Mouse (Mus musculus): ENCODE results near the gene Hist4h4. TPM values are rescaled to one million over a fixed set of nuclear protein-coding genes. Genes with fewer than 3 reads are reported as not detected.

Gene Hist4h4
- polyA plus RNA-seq, 1 experiment from 2014 or later = 0.40 TPM

DNA sequence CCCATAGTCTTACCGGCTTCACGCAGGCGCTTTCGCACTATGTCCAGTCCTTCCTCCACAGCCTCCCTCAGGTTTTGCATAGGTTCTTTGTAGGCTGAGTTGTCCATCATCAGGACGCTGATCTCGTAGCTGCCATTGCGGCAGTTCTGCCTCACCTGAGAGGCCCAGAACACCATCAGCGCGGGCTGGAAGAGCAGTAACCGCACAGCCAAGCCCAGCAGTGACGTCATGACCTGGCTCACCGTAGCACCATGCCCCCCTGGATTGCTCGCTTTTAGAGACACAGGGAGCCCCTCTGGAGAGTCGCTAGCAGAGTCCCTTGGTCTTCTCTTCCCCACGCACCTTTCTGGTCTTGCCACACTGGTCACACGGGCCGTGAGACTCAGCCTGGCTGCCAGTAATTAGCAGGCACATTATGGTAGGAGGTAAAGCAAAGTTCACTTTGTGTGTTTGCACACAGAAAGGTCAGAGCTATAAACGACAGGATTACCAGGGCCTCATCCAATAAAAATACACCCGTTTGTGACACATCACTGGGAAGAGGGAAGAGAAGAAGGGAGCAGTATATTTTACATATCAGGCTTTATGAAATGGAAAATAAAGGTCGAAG, 22.7 kb downstream of the Hist4h4 start, which contains the start of gene Gucy2c:
Gene Gucy2c (minus strand): TSS at position 389 of the 610 bp plus-strand sequence.
- Histone ChIP-seq H3K27me3 (replicated peaks; ENCODE audit: control insufficient read depth, insufficient read depth, low read length) (no peaks in the 10 kb centered on the region), H3K9ac (ENCODE audit: low read depth, low read length) (peak within 1 kb of the TSS; percentile 69)

DNA sequence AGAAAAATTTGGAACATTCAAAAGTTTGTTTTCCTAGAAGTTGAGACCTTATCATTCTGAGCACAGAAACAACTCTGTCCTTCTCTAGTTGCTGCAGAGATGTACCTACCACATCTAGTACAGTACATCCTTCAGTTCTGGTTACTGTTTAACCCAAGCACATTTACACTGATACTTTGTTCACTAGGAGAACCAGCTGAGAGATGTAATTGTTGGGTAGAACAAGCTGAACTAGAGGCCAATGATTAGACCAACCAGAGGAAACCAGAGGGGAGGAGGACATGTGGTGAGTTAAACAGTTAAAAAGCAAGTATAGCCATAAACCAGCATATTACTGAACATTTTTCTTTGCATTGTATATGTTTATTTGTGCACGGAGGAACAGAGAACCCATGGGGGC, 27.8 kb downstream of the Hist4h4 start:
- Histone ChIP-seq H3K4me1 (ENCODE audit: control insufficient read depth, insufficient read depth, low read length) (0 out of 2 replicates have a peak, but pooled peaks cover 8% of the 10 kb centered on the region), H3K9ac (ENCODE audit: low read depth, low read length) (no peak overlapping the region), H3K9me3 (ENCODE audit: control insufficient read depth, low read length) (no peaks in the 10 kb centered on the region), H3K36me3 (ENCODE audit: control insufficient read depth, insufficient read depth, low read length) (no peaks in the 10 kb centered on the region), H3K27me3 (replicated peaks; ENCODE audit: control insufficient read depth, insufficient read depth, low read length) (no peaks in the 10 kb centered on the region), H3K4me3 (ENCODE audit: low read length) (no peak overlapping the region), H3K4me2 (ENCODE audit: low read depth, low read length) (no peak overlapping the region), H3K27ac (ENCODE audit: low read length) (no peak overlapping the region)
- ATAC-seq = peak; percentile 71
- WGBS = 41% methylated on average over 1 of the region's 1 CpGs

More for the DNA sequence above, 22.7 kb downstream of the Hist4h4 start, which contains the start of gene Gucy2c:
- H3K9me3 ChIP-seq (ENCODE audit: control insufficient read depth, low read length) = no peaks in the 10 kb centered on the region
- H3K27ac ChIP-seq (ENCODE audit: low read length) = peak within 1 kb of the TSS; percentile 94
- peak; percentile 93 for ATAC-seq
- WGBS = 52% methylated on average over 20 of the region's 20 CpGs
- peak within 1 kb of the TSS; percentile 44 for H3K4me2 ChIP-seq (ENCODE audit: low read depth, low read length)
- no peaks in the 10 kb centered on the region for H3K36me3 ChIP-seq (ENCODE audit: control insufficient read depth, insufficient read depth, low read length)
- peak within 1 kb of the TSS; percentile 54 for H3K4me3 ChIP-seq (ENCODE audit: low read length)
- 0 out of 2 replicates have a peak, but pooled peaks cover 4% of the 10 kb centered on the region for H3K4me1 ChIP-seq (ENCODE audit: control insufficient read depth, insufficient read depth, low read length)

DNA sequence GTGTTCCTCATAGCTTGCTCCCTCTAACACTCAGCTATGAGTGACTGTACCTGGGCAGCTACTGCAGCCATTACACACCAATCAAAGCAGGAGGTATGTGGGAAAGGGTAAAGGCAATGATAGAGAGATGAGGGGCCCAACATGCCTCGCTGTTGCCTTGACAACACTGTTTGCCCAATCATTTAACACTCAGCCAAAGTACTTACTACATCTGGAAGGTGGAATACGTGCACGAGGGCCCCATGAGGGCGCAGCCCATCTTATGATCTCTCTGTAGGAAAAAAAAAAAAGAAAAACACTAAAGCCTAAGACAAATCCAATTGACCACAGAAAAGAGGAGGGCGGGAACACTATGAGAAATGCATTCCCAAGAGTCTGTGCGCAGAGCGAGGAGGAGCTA, 34.4 kb downstream of the Hist4h4 start:
- Histone ChIP-seq H3K4me2 (ENCODE audit: low read depth, low read length) (no peak overlapping the region), H3K27ac (ENCODE audit: low read length) (no peak overlapping the region), H3K9ac (ENCODE audit: low read depth, low read length) (no peak overlapping the region), H3K36me3 (ENCODE audit: control insufficient read depth, insufficient read depth, low read length) (0 out of 2 replicates have a peak, but pooled peaks cover 2% of the 10 kb centered on the region), H3K4me1 (ENCODE audit: control insufficient read depth, insufficient read depth, low read length) (peaks cover 5% of the 10 kb centered on the region; the same call in 1 of the 2 replicates), H3K4me3 (ENCODE audit: low read length) (no peak overlapping the region), H3K9me3 (ENCODE audit: control insufficient read depth, low read length) (no peaks in the 10 kb centered on the region), H3K27me3 (replicated peaks; ENCODE audit: control insufficient read depth, insufficient read depth, low read length) (no peaks in the 10 kb centered on the region)
- WGBS = 70% methylated on average over 7 of the region's 7 CpGs
- peak; percentile 93 for ATAC-seq

DNA sequence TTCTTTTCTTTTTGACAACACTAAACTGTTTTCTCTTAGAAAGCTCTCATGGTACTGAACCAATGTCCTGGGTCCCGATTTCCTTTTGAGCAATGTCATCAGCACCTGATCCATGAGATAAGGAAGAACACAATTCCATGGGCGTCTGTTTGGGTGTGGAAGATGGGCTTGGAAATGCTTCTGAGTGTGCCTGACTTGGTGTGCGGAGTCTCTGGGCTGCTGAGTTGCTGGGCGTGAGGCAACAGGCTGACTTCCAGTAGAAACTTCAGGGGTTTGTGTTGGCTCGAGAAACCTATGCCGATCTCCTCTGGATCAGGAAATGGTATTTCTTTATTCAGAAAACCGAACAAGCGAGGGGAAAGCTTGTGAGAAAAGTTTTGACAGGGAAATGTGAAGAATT, 35.1 kb downstream of the Hist4h4 start:
- no peak overlapping the region for H3K4me2 ChIP-seq (ENCODE audit: low read depth, low read length)
- H3K27me3 ChIP-seq (replicated peaks; ENCODE audit: control insufficient read depth, insufficient read depth, low read length) = no peaks in the 10 kb centered on the region
- no peak overlapping the region for H3K9ac ChIP-seq (ENCODE audit: low read depth, low read length)
- H3K9me3 ChIP-seq (ENCODE audit: control insufficient read depth, low read length) = no peaks in the 10 kb centered on the region
- ATAC-seq = no peak
- 0 out of 2 replicates have a peak, but pooled peaks cover 2% of the 10 kb centered on the region for H3K36me3 ChIP-seq (ENCODE audit: control insufficient read depth, insufficient read depth, low read length)
- H3K27ac ChIP-seq (ENCODE audit: low read length) = no peak overlapping the region
- WGBS = 85% methylated on average over 8 of the region's 8 CpGs
- H3K4me3 ChIP-seq (ENCODE audit: low read length) = no peak overlapping the region
- peaks cover 11% of the 10 kb centered on the region for H3K4me1 ChIP-seq (ENCODE audit: control insufficient read depth, insufficient read depth, low read length)

DNA sequence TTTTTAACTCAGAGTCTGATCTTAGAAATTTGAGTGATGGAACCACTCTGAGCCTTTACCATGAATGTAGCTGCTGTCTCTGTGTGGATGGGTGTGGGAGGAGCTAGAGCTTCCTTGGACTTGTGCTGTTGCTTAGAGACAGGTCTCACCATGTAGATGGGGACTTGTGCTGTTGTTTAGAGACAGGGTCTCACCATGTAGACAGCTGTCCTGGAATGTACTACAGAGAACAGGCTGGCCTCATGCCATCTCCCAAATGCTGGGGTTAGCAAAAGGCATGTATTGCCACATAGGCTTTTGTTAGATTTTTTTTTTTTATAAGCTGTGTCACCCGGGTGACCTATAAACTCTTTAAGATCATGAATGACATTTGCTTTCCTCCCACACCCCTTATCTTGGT, 40.3 kb downstream of the Hist4h4 start:
- no peaks in the 10 kb centered on the region for H3K9me3 ChIP-seq (ENCODE audit: control insufficient read depth, low read length)
- H3K27ac ChIP-seq (ENCODE audit: low read length) = no peak overlapping the region; the same call in 1 of the 2 replicates
- no peak overlapping the region for H3K9ac ChIP-seq (ENCODE audit: low read depth, low read length)
- 0 out of 2 replicates have a peak, but pooled peaks cover 2% of the 10 kb centered on the region for H3K36me3 ChIP-seq (ENCODE audit: control insufficient read depth, insufficient read depth, low read length)
- H3K4me1 ChIP-seq (ENCODE audit: control insufficient read depth, insufficient read depth, low read length) = peaks cover 10% of the 10 kb centered on the region
- no peak for ATAC-seq
- H3K4me3 ChIP-seq (ENCODE audit: low read length) = no peak overlapping the region
- no peak overlapping the region for H3K4me2 ChIP-seq (ENCODE audit: low read depth, low read length)
- 50% methylated on average over 1 of the region's 1 CpGs for WGBS
- no peaks in the 10 kb centered on the region for H3K27me3 ChIP-seq (replicated peaks; ENCODE audit: control insufficient read depth, insufficient read depth, low read length)

Small RNAs within 50 kb of the gene (microRNA-seq; reads per million reads assigned to microRNA genes)
- gene Gm44364 = not detected

Other genes starting within 250 kb of the Hist4h4 start
- 32.8 and 42.1 TPM in 2 replicates for gene Plbd1, start 142.5 kb downstream of the Hist4h4 start, polyA plus RNA-seq (2015; fragmentation: Nextera tagmentation; extraction: Ambion mirVana)
- gene Gucy2c, start 22.6 kb downstream of the Hist4h4 start, polyA plus RNA-seq (2015; fragmentation: Nextera tagmentation; extraction: Ambion mirVana) = 91.5 and 109 TPM in 2 replicates
- gene H2afj, start 3.8 kb upstream of the Hist4h4 start, polyA plus RNA-seq (2015; fragmentation: Nextera tagmentation; extraction: Ambion mirVana) = 217 and 222 TPM in 2 replicates
- 0.65 and 0.93 TPM in 2 replicates for gene BC049715, start 23.2 kb upstream of the Hist4h4 start, polyA plus RNA-seq (2015; fragmentation: Nextera tagmentation; extraction: Ambion mirVana)
- gene Wbp11, start 23.8 kb upstream of the Hist4h4 start, polyA plus RNA-seq (2015; fragmentation: Nextera tagmentation; extraction: Ambion mirVana) = 82.1 and 82.3 TPM in 2 replicates
- gene Smco3, start 31.0 kb upstream of the Hist4h4 start, polyA plus RNA-seq (2015; fragmentation: Nextera tagmentation; extraction: Ambion mirVana) = 2.4 and 2.6 TPM in 2 replicates
- 2.8 and 3.1 TPM in 2 replicates for gene Art4, start 53.3 kb upstream of the Hist4h4 start, polyA plus RNA-seq (2015; fragmentation: Nextera tagmentation; extraction: Ambion mirVana)
- gene Mgp, start 71.4 kb upstream of the Hist4h4 start, polyA plus RNA-seq (2015; fragmentation: Nextera tagmentation; extraction: Ambion mirVana) = 93.4 and 97.1 TPM in 2 replicates
- gene Erp27, start 117.8 kb upstream of the Hist4h4 start, polyA plus RNA-seq (2015; fragmentation: Nextera tagmentation; extraction: Ambion mirVana) = 23.9 and 28.7 TPM in 2 replicates
- 0.40 TPM in 1 of 2 replicates, not detected in the other for gene Pde6h, start 119.4 kb upstream of the Hist4h4 start, polyA plus RNA-seq (2015; fragmentation: Nextera tagmentation; extraction: Ambion mirVana)
- gene Arhgdib, start 137.5 kb upstream of the Hist4h4 start, polyA plus RNA-seq (2015; fragmentation: Nextera tagmentation; extraction: Ambion mirVana) = 42.1 and 44.0 TPM in 2 replicates

Data from intestine, embryonic 16.5 days (tissue).